Mouse (Mus musculus) MEL (cell line): ENCODE data around the gene Eef1g. TPM values are rescaled to one million over a fixed set of nuclear protein-coding genes. Genes with fewer than 3 reads are reported as not detected.

Experiments
- DNase-seq: peaks from one replicate; pipeline ENCODE4 v3.0.0; 2011; ENCODE audit warnings: low read depth, low spot score
- H3K27ac ChIP-seq: 2 replicates; pipeline ENCODE4 v1.5.1; 2012; ENCODE audit warnings: low read depth, mild to moderate bottlenecking, control low read depth, low read length, moderate library complexity; ENCODE audit not compliant: control insufficient read depth
- H3K27me3 ChIP-seq, 2 experiments: fragments of 150-350 bp in 1 of 2; sonication (generic) in 1 of 2; 2 replicates each; pipeline ENCODE4 v1.6.1; 2012; ENCODE audit warnings: low read length in 2 of 2, mild to moderate bottlenecking in 2 of 2, improper control_type of control experiment in 1 of 2, moderate library complexity in 1 of 2; ENCODE audit not compliant: insufficient read depth in 2 of 2, control insufficient read depth in 1 of 2
- H3K36me3 ChIP-seq, 2 experiments: 2 replicates each; pipeline ENCODE4 v1.6.1; 2012 to 2014; ENCODE audit warnings: low read length in 2 of 2, improper control_type of control experiment in 1 of 2, inconsistent platforms in 1 of 2, mild to moderate bottlenecking in 1 of 2; ENCODE audit not compliant: insufficient read depth in 2 of 2, control insufficient read depth in 1 of 2
- H3K4me1 ChIP-seq, 2 experiments: fragments of 150-350 bp in 1 of 2; sonication (generic) in 1 of 2; 2 replicates each; pipeline ENCODE4 v1.6.1; 2012; ENCODE audit warnings: low read length in 2 of 2, improper control_type of control experiment in 1 of 2, mild to moderate bottlenecking in 1 of 2; ENCODE audit not compliant: insufficient read depth in 2 of 2, control insufficient read depth in 1 of 2
- H3K4me3 ChIP-seq, 2 experiments: fragments of 150-350 bp in 1 of 2; sonication (generic) in 1 of 2; 2 replicates each; pipeline ENCODE4 v1.5.1; 2012; ENCODE audit warnings: low read depth in 2 of 2, low read length in 2 of 2, mild to moderate bottlenecking in 2 of 2, moderate library complexity in 2 of 2, control low read depth in 1 of 2, improper control_type of control experiment in 1 of 2; ENCODE audit not compliant: control insufficient read depth in 1 of 2, insufficient read depth in 1 of 2
- H3K79me2 ChIP-seq: 2 replicates; pipeline ENCODE4 v1.6.1; 2012; ENCODE audit warnings: mild to moderate bottlenecking, low read length, moderate library complexity; ENCODE audit not compliant: control insufficient read depth, poor library complexity, insufficient read depth
- H3K9ac ChIP-seq: 2 replicates; pipeline ENCODE4 v1.6.1; 2012; ENCODE audit warnings: low read depth, mild to moderate bottlenecking, control low read depth, low read length, moderate library complexity; ENCODE audit not compliant: control insufficient read depth, poor library complexity, severe bottlenecking
- H3K9me3 ChIP-seq: fragments of 150-350 bp; sonication (generic); replicated peaks from 2 replicates; pipeline ENCODE4 v1.6.1; 2012; ENCODE audit warnings: mild to moderate bottlenecking, low read length, improper control_type of control experiment, moderate library complexity; ENCODE audit not compliant: insufficient read depth
- BHLHE40 ChIP-seq: IDR thresholded peaks from 2 replicates; pipeline ENCODE4 v1.6.1; 2012; ENCODE audit warnings: low read depth, mild to moderate bottlenecking, inconsistent platforms, low read length, improper control_type of control experiment, borderline replicate concordance
- CTCF ChIP-seq, 3 experiments: IDR thresholded peaks in 2 of 3; conservative IDR thresholded peaks in 1 of 3; 2 replicates each; pipeline ENCODE4 v1.5.1; 2011 to 2012; ENCODE audit warnings: low read length in 3 of 3, low read depth in 2 of 3, mild to moderate bottlenecking in 2 of 3, improper control_type of control experiment in 1 of 3, inconsistent platforms in 1 of 3, mixed read lengths in 1 of 3, moderate library complexity in 1 of 3; ENCODE audit not compliant: control insufficient read depth in 1 of 3, insufficient read depth in 1 of 3, poor library complexity in 1 of 3, severe bottlenecking in 1 of 3
- E2F4 ChIP-seq: IDR thresholded peaks from 2 replicates; pipeline ENCODE4 v1.6.1; 2011; ENCODE audit warnings: low read depth, low read length, improper control_type of control experiment, borderline replicate concordance
- ELF1 ChIP-seq: IDR thresholded peaks from 2 replicates; pipeline ENCODE4 v1.6.1; 2014; ENCODE audit warnings: low read depth, mild to moderate bottlenecking, inconsistent platforms, low read length, improper control_type of control experiment, moderate library complexity
- EP300 ChIP-seq, 2 experiments: IDR thresholded peaks; 2 replicates each; pipeline ENCODE4 v1.6.1; 2011; ENCODE audit warnings: improper control_type of control experiment in 2 of 2, low read length in 2 of 2, low read depth in 1 of 2, mild to moderate bottlenecking in 1 of 2
- ETS1 ChIP-seq: IDR thresholded peaks from 2 replicates; pipeline ENCODE4 v1.6.1; 2012; ENCODE audit warnings: low read depth, mild to moderate bottlenecking, inconsistent platforms, low read length, improper control_type of control experiment, moderate library complexity
- GATA1 ChIP-seq: IDR thresholded peaks from 2 replicates; pipeline ENCODE4 v1.6.1; 2011; ENCODE audit warnings: low read depth, low read length, improper control_type of control experiment
- HCFC1 ChIP-seq: IDR thresholded peaks from 2 replicates; pipeline ENCODE4 v1.6.1; 2012; ENCODE audit warnings: low read depth, mild to moderate bottlenecking, inconsistent platforms, low read length, improper control_type of control experiment, moderate library complexity
- MAX ChIP-seq: IDR thresholded peaks from 2 replicates; pipeline ENCODE4 v1.6.1; 2011; ENCODE audit warnings: low read length, improper control_type of control experiment
- MAZ ChIP-seq: IDR thresholded peaks from 2 replicates; pipeline ENCODE4 v1.6.1; 2012; ENCODE audit warnings: low read depth, mild to moderate bottlenecking, inconsistent platforms, low read length, improper control_type of control experiment
- MXI1 ChIP-seq: IDR thresholded peaks from 2 replicates; pipeline ENCODE4 v1.6.1; 2011; ENCODE audit warnings: mild to moderate bottlenecking, low read depth, low read length, improper control_type of control experiment
- MYB ChIP-seq: IDR thresholded peaks from 2 replicates; pipeline ENCODE4 v1.6.1; 2011; ENCODE audit warnings: mild to moderate bottlenecking, low read depth, low read length, improper control_type of control experiment
- MYC ChIP-seq: IDR thresholded peaks from 2 replicates; pipeline ENCODE4 v1.6.1; 2011; ENCODE audit warnings: low read depth, mild to moderate bottlenecking, low read length, improper control_type of control experiment, moderate library complexity
- NELFE ChIP-seq: IDR thresholded peaks from 2 replicates; pipeline ENCODE4 v1.6.1; 2011; ENCODE audit warnings: low read depth, low read length, improper control_type of control experiment
- NRF1 ChIP-seq: IDR thresholded peaks from 2 replicates; pipeline ENCODE4 v1.6.1; 2014; ENCODE audit warnings: low read depth, mild to moderate bottlenecking, inconsistent platforms, low read length, improper control_type of control experiment, moderate library complexity; ENCODE audit not compliant: poor library complexity, insufficient read depth, severe bottlenecking
- POLR2A ChIP-seq, 2 experiments: IDR thresholded peaks; 2 replicates each; pipeline ENCODE4 v1.6.1; 2011 to 2012; ENCODE audit warnings: low read length in 2 of 2, mild to moderate bottlenecking in 2 of 2, control low read depth in 1 of 2, improper control_type of control experiment in 1 of 2, low read depth in 1 of 2, moderate library complexity in 1 of 2; ENCODE audit not compliant: control insufficient read depth in 1 of 2, insufficient read depth in 1 of 2, poor library complexity in 1 of 2
- POLR2AphosphoS5 ChIP-seq: IDR thresholded peaks from 2 replicates; pipeline ENCODE4 v1.6.1; 2012; ENCODE audit warnings: low read depth, borderline replicate concordance, mild to moderate bottlenecking, inconsistent platforms, low read length, moderate library complexity, mixed read lengths
- RCOR1 ChIP-seq: IDR thresholded peaks from 2 replicates; pipeline ENCODE4 v1.6.1; 2012; ENCODE audit warnings: low read depth, mild to moderate bottlenecking, inconsistent platforms, low read length, improper control_type of control experiment
- SIN3A ChIP-seq: IDR thresholded peaks from 2 replicates; pipeline ENCODE4 v1.6.1; 2012; ENCODE audit warnings: low read length, improper control_type of control experiment, inconsistent platforms
- TBP ChIP-seq: IDR thresholded peaks from 2 replicates; pipeline ENCODE4 v1.8.0; 2011; ENCODE audit warnings: low read depth, low read length, improper control_type of control experiment
- TCF12 ChIP-seq: IDR thresholded peaks from 2 replicates; pipeline ENCODE4 v1.6.1; 2014; ENCODE audit warnings: low read depth, mild to moderate bottlenecking, inconsistent platforms, low read length, improper control_type of control experiment, moderate library complexity
- UBTF ChIP-seq: IDR thresholded peaks from 2 replicates; pipeline ENCODE4 v1.6.1; 2012; ENCODE audit warnings: low read depth, mild to moderate bottlenecking, inconsistent platforms, low read length, improper control_type of control experiment, moderate library complexity, borderline replicate concordance; ENCODE audit not compliant: insufficient read depth
- USF1 ChIP-seq: IDR thresholded peaks from 2 replicates; pipeline ENCODE4 v1.6.1; 2014; ENCODE audit warnings: low read depth, mild to moderate bottlenecking, inconsistent platforms, low read length, improper control_type of control experiment, moderate library complexity
- ZMIZ1 ChIP-seq: IDR thresholded peaks from 2 replicates; pipeline ENCODE4 v1.6.1; 2012; ENCODE audit warnings: low read depth, mild to moderate bottlenecking, inconsistent platforms, low read length, improper control_type of control experiment, moderate library complexity
- polyA plus RNA-seq, 2 experiments: library from polyadenylated mRNA; stranded (reverse) in 1 of 2; unstranded in 1 of 2; fragments of >175 nt in 1 of 2; fragments of >200 nt in 1 of 2; gene quantifications; 2 replicates each; pipeline versions ENCODE4 v1.2.1 to v1.2.4; 2012; ENCODE audit warnings: low replicate concordance in 2 of 2, low read depth in 1 of 2; ENCODE audit not compliant: insufficient read length in 2 of 2, insufficient read depth in 1 of 2, missing spikeins in 1 of 2
- total RNA-seq: library from RNA; depleted of rRNA; stranded (reverse); fragments of 300-350 nt; gene quantifications from 2 replicates; pipeline ENCODE4 v1.2.3, GENCODE M21; 2012

Eef1g gene
- total and polyA plus RNA-seq, 3 experiments: 1,362 to 1,817 (median 1,691) TPM

GRCm38 (mm10) chr19:8927891-8928525 lies 38.8 kb upstream of the Eef1g start (continued):
- TF ChIP-seq POLR2AphosphoS5: no peak
- no peak for TF ChIP-seq POLR2A (IDR thresholded peaks at IDR 0.05; ENCODE audit: control insufficient read depth in 1 of 2, insufficient read depth in 1 of 2, low read depth in 1 of 2, low read length in 2 of 2, poor library complexity in 1 of 2)
- peak; percentile 98 for TF ChIP-seq EP300 (IDR thresholded peaks at IDR 0.05; ENCODE audit: low read depth in 1 of 2, low read length in 2 of 2)
- no peak for TF ChIP-seq UBTF
- TF ChIP-seq MYB: peak; percentile 76
- TF ChIP-seq RCOR1: peak; percentile 98
- peak; percentile 100 for TF ChIP-seq TCF12

- Histone ChIP-seq H3K9me3 (no peaks in the 10 kb centered on the region), H3K4me1 (peaks cover 18 to 37% of the 10 kb centered on the region in 2 experiments), H3K79me2 (no peaks in the 10 kb centered on the region; the same call in none of the 2 replicates), H3K9ac (no peak overlapping the region), H3K36me3 (peaks cover 0 to 27% of the 10 kb centered on the region in 2 experiments; a peak in 2 of 4 replicates), H3K27ac (peak overlapping the region; percentile 61), H3K27me3 (no peaks in the 10 kb centered on the region), H3K4me3 (peak overlapping the region; percentile 66 to 79; a peak in 3 of 4 replicates)
- DNase-seq: no peak
- no peak for TF ChIP-seq EP300 (IDR thresholded peaks at IDR 0.05; ENCODE audit: low read depth in 1 of 2, low read length in 2 of 2)
- no peak for TF ChIP-seq NRF1
- TF ChIP-seq MAX: no peak
- no peak for TF ChIP-seq ETS1
- no peak for TF ChIP-seq POLR2A (IDR thresholded peaks at IDR 0.05; ENCODE audit: control insufficient read depth in 1 of 2, insufficient read depth in 1 of 2, low read depth in 1 of 2, low read length in 2 of 2, poor library complexity in 1 of 2)
- TF ChIP-seq ZMIZ1: no peak
- no peak for TF ChIP-seq BHLHE40
- no peak for TF ChIP-seq RCOR1
- TF ChIP-seq USF1: no peak
These were observed 38.1 kb upstream of the Eef1g start for GRCm38 (mm10) chr19:8928689-8929223.

- Histone ChIP-seq H3K4me1 (peaks cover 18 to 37% of the 10 kb centered on the region in 2 experiments), H3K79me2 (no peaks in the 10 kb centered on the region; the same call in none of the 2 replicates), H3K36me3 (peaks cover 0 to 27% of the 10 kb centered on the region in 2 experiments; a peak in 2 of 4 replicates), H3K27me3 (no peaks in the 10 kb centered on the region), H3K4me3 (peak within 1 kb of the TSS; percentile 66 to 79), H3K27ac (peak within 1 kb of the TSS; percentile 63), H3K9ac (peak within 1 kb of the TSS; percentile 89), H3K9me3 (no peaks in the 10 kb centered on the region)
- no peak for TF ChIP-seq MYC
- peak; percentile 24 to 63; a peak in 2 of 4 replicates for TF ChIP-seq POLR2A (IDR thresholded peaks at IDR 0.05; ENCODE audit: control insufficient read depth in 1 of 2, insufficient read depth in 1 of 2, low read depth in 1 of 2, low read length in 2 of 2, poor library complexity in 1 of 2)
- peak; percentile 36 for TF ChIP-seq NELFE
- TF ChIP-seq SIN3A: peak; percentile 21; the same call in 1 of the 2 replicates
- peak; percentile 41; the same call in 1 of the 2 replicates for TF ChIP-seq MXI1
- no peak for TF ChIP-seq E2F4
- TF ChIP-seq ELF1: peak; percentile 79
- TF ChIP-seq GATA1: no peak
- TF ChIP-seq TCF12: peak; percentile 34; the same call in 1 of the 2 replicates
- peak; percentile 24; the same call in 1 of the 2 replicates for TF ChIP-seq HCFC1
- TF ChIP-seq CTCF (IDR thresholded peaks at IDR 0.05 in 2 of 3, conservative IDR thresholded peaks at IDR 0.05 in 1 of 3; ENCODE audit: control insufficient read depth in 1 of 3, insufficient read depth in 1 of 3, low read depth in 2 of 3, low read length in 3 of 3, poor library complexity in 1 of 3, severe bottlenecking in 1 of 3): peak in 2 of 3 experiments; percentile 62 to 70; a peak in 4 of 6 replicates
- TF ChIP-seq TBP: peak; percentile 30; the same call in 1 of the 2 replicates
- TF ChIP-seq MAZ: peak; percentile 34; the same call in 1 of the 2 replicates
- peak; percentile 88 for DNase-seq
These were observed 37.4 kb upstream of the Eef1g start, which contains the start of the genes Rom1 and Eml3 for GRCm38 (mm10) chr19:8929224-8930088. Gene Rom1 (minus strand): TSS chr19:8929356. Gene Eml3 (plus strand): TSS chr19:8929552.
